In the genomic region with DNA sequence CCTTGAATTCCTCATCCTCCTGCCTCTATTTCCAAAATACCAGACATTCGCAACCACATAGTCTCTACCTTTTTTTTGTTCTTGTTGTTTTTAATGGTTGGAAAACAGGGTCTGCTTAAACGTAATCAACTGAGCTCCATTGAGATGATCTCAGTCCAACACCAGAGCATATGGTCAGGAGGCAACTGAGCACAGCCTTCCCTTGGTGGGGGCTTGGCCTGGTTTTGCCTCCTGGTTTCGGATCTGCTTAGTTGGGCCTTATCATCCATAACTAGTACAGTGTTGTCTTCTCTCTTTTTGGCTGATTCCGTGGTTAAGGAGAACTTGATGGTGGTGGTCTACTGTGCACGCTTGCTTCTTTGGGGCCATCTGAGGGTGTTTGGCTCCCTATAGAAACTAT, we compare ENCODE assay signal across 19 mouse cellular contexts. TPM values are rescaled to one million over a fixed set of nuclear protein-coding genes. Genes with fewer than 3 reads are reported as not detected.
"Had no signal": no experiment of that assay in that cellular context is flagged by ENCODE, and none has a peak within 500 bp of the region (broad histone marks: within the 10 kb centered on the region; RNA-seq: fewer than 3 reads in every experiment).

No protein-coding gene starts in this region.

- H3K9ac ChIP-seq: liver, embryonic 15.5 days; neural tube, embryonic 12.5 days had no signal

- H3K4me2 ChIP-seq: liver, embryonic 11.5 days; liver, embryonic 15.5 days; neural tube, embryonic 12.5 days had no signal

- DNase-seq: kidney, postnatal 14 days; lung, adult 2 months; lung, postnatal 36 days; midbrain, embryonic 14.5 days; thymus, postnatal 4 days had no signal

- H3K4me1 ChIP-seq: limb, embryonic 10.5 days; neural tube, embryonic 12.5 days had no signal

- H3K27ac ChIP-seq: left cerebral cortex, adult 2 months; limb, embryonic 10.5 days; liver, embryonic 15.5 days; midbrain, embryonic 10.5 days; neural tube, embryonic 12.5 days; stomach, postnatal 0 days had no signal

- H3K4me3 ChIP-seq: left cerebral cortex, adult 2 months; limb, embryonic 10.5 days; liver, embryonic 15.5 days; midbrain, embryonic 10.5 days; neural tube, embryonic 12.5 days had no signal

- ATAC-seq: lung, postnatal 0 days had no signal

- H3K27me3 ChIP-seq: liver, embryonic 15.5 days; neural tube, embryonic 12.5 days had no signal

- H3K9me3 ChIP-seq: limb, embryonic 10.5 days; liver, embryonic 15.5 days; midbrain, embryonic 10.5 days; neural tube, embryonic 12.5 days had no signal

RNA-seq across cellular contexts. Expression of gene Olfr1373, which starts 36.5 kb away (rescaled TPM):
- total RNA-seq: layer of hippocampus, adult 8-10 months; layer of hippocampus, postnatal 25 days; left cerebral cortex, adult 2 months; left cerebral cortex, postnatal 14 days; neutrophil, adult 5-6 weeks had no signal
- polyA plus RNA-seq: large intestine, adult 2 months; limb, embryonic 10.5 days; limb, embryonic 14.5 days; liver, embryonic 11.5 days; liver, embryonic 15.5 days; lung, adult 2 months; lung, postnatal 0 days; midbrain, embryonic 10.5 days; midbrain, embryonic 14.5 days; neural tube, embryonic 12.5 days; stomach, postnatal 0 days had no signal
